23 mouse cellular contexts compared by ENCODE assay signal in the genomic region with DNA sequence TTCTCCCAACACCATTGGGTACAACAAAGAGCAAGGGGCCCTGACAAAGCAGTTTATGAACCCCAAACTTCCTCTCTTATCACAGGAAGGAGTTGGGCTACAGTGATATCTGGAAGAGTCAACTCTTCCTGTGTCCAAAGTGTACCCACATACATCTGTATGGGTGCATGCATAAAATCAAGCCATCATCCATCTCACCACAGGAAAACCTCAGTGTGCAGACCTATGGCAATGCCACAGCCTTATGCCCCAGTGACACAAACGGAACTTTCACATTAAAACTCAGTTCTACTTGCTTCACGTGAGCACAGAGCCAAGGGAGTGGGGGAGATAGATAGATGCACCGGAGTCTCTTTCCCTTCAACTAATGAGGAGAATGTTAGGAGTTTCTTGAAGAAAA. TPM values are rescaled to one million over a fixed set of nuclear protein-coding genes. Genes with fewer than 3 reads are reported as not detected.
"Had no signal": no experiment of that assay in that cellular context is flagged by ENCODE, and none has a peak within 500 bp of the region (broad histone marks: within the 10 kb centered on the region; RNA-seq: fewer than 3 reads in every experiment).

No protein-coding gene starts in this region.

- DNase-seq: gastrocnemius, adult 2 months; gastrocnemius, postnatal 10 days; gastrocnemius, postnatal 25 days; heart, adult 18-20 months; heart, postnatal 36 days; kidney, adult 18-20 months; kidney, adult 8-10 months; kidney, postnatal 10 days; kidney, postnatal 25 days; kidney, postnatal 4 days; left cerebral cortex, postnatal 4 days had no signal

- ATAC-seq: hindbrain, embryonic 16.5 days; inflammation-experienced regulatory T-cells, adult 6 months; intestine, embryonic 15.5 days; intestine, postnatal 0 days; liver, embryonic 12.5 days had no signal

RNA-seq across cellular contexts. Expression of a gene that starts 36.0 kb away (rescaled TPM):
- total RNA-seq: gastrocnemius, adult 2 months; gastrocnemius, postnatal 10 days; gastrocnemius, postnatal 25 days; gastrocnemius, postnatal 4 days; heart, adult 18-20 months; heart, postnatal 36 days; layer of hippocampus, adult 2 months; layer of hippocampus, postnatal 10 days; layer of hippocampus, postnatal 25 days; left cerebral cortex, adult 2 months; left cerebral cortex, postnatal 25 days; left cerebral cortex, postnatal 4 days; liver, adult 2 months had no signal
